Mouse (Mus musculus) heart, postnatal 0 days (tissue): ENCODE results near the gene Tmem114.

Experiments used
- CTCF ChIP-seq: IDR thresholded peaks from 2 replicates; pipeline ENCODE4 v1.5.1; 2016; ENCODE audit warnings: antibody characterized with exemption, control low read depth, low read depth
- EP300 ChIP-seq: IDR thresholded peaks from 2 replicates; pipeline ENCODE4 v1.6.1; 2016; ENCODE audit warnings: antibody characterized with exemption, low read depth

GRCm38 (mm10) chr16:8402663-8403062, 22.3 kb downstream of the Tmem114 start:
- TF ChIP-seq EP300 = no peak
- no peak for TF ChIP-seq CTCF
